Mouse (Mus musculus) neural tube, embryonic 11.5 days (tissue): ENCODE results near the gene Ube2d2b. TPM values are rescaled to one million over a fixed set of nuclear protein-coding genes. Genes with fewer than 3 reads are reported as not detected.

ENCODE experiments used
- ATAC-seq: fragments of 200-750 bp; cut with Nextera tagmentation; 2 replicates; pipeline ENCODE4 v1.8.0; 2017; ENCODE audit warnings: moderate number of reproducible peaks, mild to moderate bottlenecking, moderate TSS enrichment, moderate library complexity; ENCODE audit not compliant: insufficient read depth, low FRiP score, low TSS enrichment
- DNase-seq: peaks from one replicate; pipeline ENCODE4 v3.0.0-alpha.2; 2015; ENCODE audit warnings: low spot score
- H3K27ac ChIP-seq: fragments of 300-500 bp; sonication (generic); 2 replicates; pipeline ENCODE4 v1.5.1; 2014; ENCODE audit warnings: low read depth, mild to moderate bottlenecking, low read length
- H3K27me3 ChIP-seq: fragments of 300-500 bp; sonication (generic); 2 replicates; pipeline ENCODE4 v1.6.1; 2014; ENCODE audit warnings: mild to moderate bottlenecking, low read length, mixed read lengths; ENCODE audit not compliant: control insufficient read depth, insufficient read depth
- H3K36me3 ChIP-seq: fragments of 300-500 bp; sonication (generic); 2 replicates; pipeline ENCODE4 v1.6.1; 2014; ENCODE audit warnings: mild to moderate bottlenecking, low read length, moderate library complexity, mixed read lengths; ENCODE audit not compliant: control insufficient read depth, insufficient read depth
- H3K4me1 ChIP-seq: fragments of 300-500 bp; sonication (generic); 2 replicates; pipeline ENCODE4 v1.6.1; 2014; ENCODE audit warnings: low read length, mixed read lengths; ENCODE audit not compliant: control insufficient read depth, insufficient read depth
- H3K4me2 ChIP-seq: fragments of 300-500 bp; sonication (generic); 2 replicates; pipeline ENCODE4 v1.6.1; 2014; ENCODE audit warnings: low read depth, mild to moderate bottlenecking, moderate library complexity
- H3K4me3 ChIP-seq: fragments of 300-500 bp; sonication (generic); 2 replicates; pipeline ENCODE4 v1.5.1; 2014; ENCODE audit warnings: low read depth, low read length
- H3K9ac ChIP-seq: fragments of 300-500 bp; sonication (generic); 2 replicates; pipeline ENCODE4 v1.6.1; 2014; ENCODE audit warnings: mild to moderate bottlenecking, low read length
- H3K9me3 ChIP-seq: fragments of 300-500 bp; sonication (generic); 2 replicates; pipeline ENCODE4 v1.6.1; 2016; ENCODE audit warnings: low read length; ENCODE audit not compliant: control insufficient read depth
- WGBS: fragments of 180-500 bp; shearing (Covaris S2); extraction: QIAGEN DNeasy Blood & Tissue Kit; methylation state at CpG from one replicate; pipeline ENCODE4 v1.1.7; 2014; 5-methylcytosine and 5-hydroxymethylcytosine counted together
- polyA plus RNA-seq: library from polyadenylated mRNA; unstranded; fragments of >200 nt; fragmentation: Nextera tagmentation; extraction: Ambion mirVana; gene quantifications from 2 replicates; pipeline ENCODE4 v1.2.1, GENCODE M21; 2014

Ube2d2b gene
- polyA plus RNA-seq, 1 experiment from 2014 or later, result not detected

DNA sequence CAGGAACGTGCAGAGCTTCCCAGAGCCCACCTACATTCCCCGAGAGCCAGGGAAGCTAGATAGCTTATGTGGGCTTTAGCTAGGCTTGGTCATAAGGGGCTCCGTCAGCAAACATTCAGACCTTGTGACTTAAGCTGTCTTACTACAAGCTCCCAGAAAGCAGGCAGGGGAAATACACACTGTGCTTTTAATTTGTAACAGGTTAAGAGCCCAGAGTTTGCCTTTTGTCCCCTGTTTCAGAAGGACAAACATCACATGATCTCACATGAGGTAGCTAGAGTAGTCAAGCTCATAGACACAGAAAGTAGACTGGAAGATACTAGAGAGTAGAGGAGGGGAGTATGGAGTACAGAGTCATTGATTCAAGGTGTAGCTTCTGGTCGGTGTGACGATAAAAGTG, 50.8 kb downstream of the Ube2d2b start:
- Histone ChIP-seq H3K4me3 (no peak overlapping the region), H3K4me2 (no peak overlapping the region), H3K27ac (no peak overlapping the region), H3K36me3 (no peaks in the 10 kb centered on the region), H3K4me1 (no peaks in the 10 kb centered on the region), H3K9me3 (no peaks in the 10 kb centered on the region), H3K27me3 (no peaks in the 10 kb centered on the region), H3K9ac (no peak overlapping the region)
- ATAC-seq (no peak), DNase-seq (no peak)
- 86% methylated on average over 5 of the region's 5 CpGs for WGBS

Other genes with a start within 250 kb of the Ube2d2b start
- 19.6 and 22.1 TPM in 2 replicates for gene Rpap2, start 232.7 kb upstream of the Ube2d2b start, polyA plus RNA-seq
- gene Glmn, start 232.2 kb upstream of the Ube2d2b start, polyA plus RNA-seq, result 30.3 and 32.2 TPM in 2 replicates
- not detected in 2 replicates for gene Gfi1, start 104.1 kb upstream of the Ube2d2b start, polyA plus RNA-seq
- 45.8 and 46.1 TPM in 2 replicates for gene Evi5, start 45.0 kb downstream of the Ube2d2b start, polyA plus RNA-seq
- 68.7 and 73.7 TPM in 2 replicates for gene Rpl5, start 70.4 kb downstream of the Ube2d2b start, polyA plus RNA-seq
- gene Fam69a, start 157.0 kb downstream of the Ube2d2b start, polyA plus RNA-seq, result 26.0 and 32.5 TPM in 2 replicates
- 135 and 152 TPM in 2 replicates for gene Mtf2, start 235.6 kb downstream of the Ube2d2b start, polyA plus RNA-seq